Mouse (Mus musculus): ENCODE data around the gene Pde4d.

Pde4d gene

GRCm38 (mm10) chr13:108599186-108599900 lies 149.6 kb downstream of the Pde4d start:
- DNase-seq (ENCODE audit: low spot score) = no peak

- no peak for DNase-seq (ENCODE audit: low spot score)
Measured at GRCm38 (mm10) chr13:108601021-108601420, 151.3 kb downstream of the Pde4d start.

- DNase-seq (ENCODE audit: low spot score) = no peak
Measured at GRCm38 (mm10) chr13:108603502-108603901, 153.8 kb downstream of the Pde4d start.

DNA sequence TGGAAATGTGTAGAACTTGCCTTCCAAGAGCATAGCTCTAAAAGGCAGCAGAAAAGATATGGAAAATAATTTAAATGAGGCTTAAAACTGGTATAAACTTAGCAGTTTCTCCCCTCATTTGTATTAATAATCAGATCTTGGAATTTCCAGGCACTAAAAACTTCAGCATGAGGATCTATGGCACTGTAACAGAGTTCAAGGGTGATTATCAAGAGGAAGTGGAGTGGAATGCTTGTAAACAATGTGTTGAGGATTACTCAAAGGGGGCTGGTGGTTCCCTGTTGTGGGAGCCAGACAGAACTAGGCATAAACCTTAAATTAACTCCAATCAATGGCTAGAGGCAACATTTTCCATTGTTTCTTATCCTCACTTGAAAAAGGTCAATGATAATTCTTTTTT lies 154.5 kb downstream of the Pde4d start:
- DNase-seq (ENCODE audit: low spot score) = no peak

DNA sequence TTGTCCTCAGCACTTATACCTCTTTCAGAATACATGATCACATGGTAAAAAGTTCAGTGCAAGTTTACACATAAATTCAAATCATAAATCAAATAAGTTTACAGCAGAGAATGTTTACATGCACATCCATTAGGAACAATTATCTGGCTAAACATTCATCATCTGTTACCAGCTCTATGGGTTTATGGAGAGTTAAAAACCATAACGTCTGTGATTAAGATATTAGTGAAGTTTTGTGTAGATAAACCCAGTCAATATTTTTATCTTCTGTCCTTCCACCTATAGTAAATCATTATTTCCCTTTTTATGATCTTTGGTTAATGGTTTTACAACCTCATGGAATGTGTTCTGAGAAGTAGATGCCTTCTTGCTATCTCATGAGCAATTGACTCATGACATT lies 168.5 kb downstream of the Pde4d start:
- DNase-seq (ENCODE audit: low spot score) = no peak

DNA sequence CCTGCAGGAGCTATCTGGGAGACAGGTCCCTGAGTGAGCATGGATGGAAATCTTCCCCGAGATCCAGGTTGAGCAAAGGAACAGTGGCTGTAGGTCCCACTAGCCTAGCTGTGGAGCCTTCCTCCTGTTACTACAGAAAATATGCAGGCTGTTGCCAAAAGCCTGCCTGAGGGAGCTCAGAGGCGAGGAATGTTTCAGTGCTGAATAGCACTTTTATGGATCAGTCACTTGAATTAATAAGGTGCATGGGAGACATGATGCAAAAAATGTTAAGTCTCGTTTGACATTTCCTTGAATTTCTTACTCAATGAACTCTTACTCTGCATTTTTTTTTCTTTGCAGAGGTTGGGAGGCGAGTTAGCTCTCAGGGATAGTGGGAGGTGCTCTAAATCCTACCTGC lies 172.9 kb downstream of the Pde4d start:
- DNase-seq (ENCODE audit: low spot score) = no peak

DNA sequence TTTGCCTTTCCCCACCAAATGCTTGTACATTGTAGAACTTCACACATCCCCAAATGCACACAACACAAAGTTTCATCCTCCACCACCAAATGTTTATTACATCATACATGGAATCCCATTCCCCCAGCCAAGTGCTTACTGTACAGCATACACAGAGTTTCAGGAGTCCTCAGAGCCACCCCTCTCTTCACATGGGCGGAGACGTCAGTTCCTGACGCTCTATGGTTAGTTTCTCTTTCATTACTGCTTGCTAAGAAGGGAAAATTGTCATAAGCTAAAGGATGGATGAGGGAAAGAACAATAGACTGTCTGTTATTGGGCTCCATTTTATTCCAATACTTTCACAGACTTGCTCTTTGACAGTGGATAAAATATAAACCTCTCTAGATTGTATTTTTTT lies 174.2 kb downstream of the Pde4d start:
- no peak for DNase-seq (ENCODE audit: low spot score)

DNA sequence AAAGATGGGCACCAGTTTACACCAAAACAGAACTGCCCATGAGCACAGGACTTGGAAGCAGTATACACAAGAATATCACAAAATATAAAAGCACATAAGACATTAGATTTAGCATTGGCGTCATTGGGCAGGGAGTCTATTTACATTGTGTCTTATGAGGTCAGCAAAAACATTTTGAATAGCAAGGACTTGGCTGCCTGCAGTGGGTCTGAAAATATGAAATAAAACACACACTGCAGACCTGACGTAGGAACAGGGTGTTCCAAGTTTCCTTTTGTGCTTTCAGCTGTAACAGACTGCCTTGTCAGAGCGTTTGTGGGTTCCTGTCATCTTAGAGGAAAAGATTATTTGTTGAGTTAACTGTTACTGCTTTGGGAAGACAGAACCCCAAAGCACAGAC lies 176.4 kb downstream of the Pde4d start:
- no peak for DNase-seq (ENCODE audit: low spot score)

- DNase-seq (ENCODE audit: low spot score) = no peak
Measured at GRCm38 (mm10) chr13:108628501-108628900, 178.8 kb downstream of the Pde4d start.

DNA sequence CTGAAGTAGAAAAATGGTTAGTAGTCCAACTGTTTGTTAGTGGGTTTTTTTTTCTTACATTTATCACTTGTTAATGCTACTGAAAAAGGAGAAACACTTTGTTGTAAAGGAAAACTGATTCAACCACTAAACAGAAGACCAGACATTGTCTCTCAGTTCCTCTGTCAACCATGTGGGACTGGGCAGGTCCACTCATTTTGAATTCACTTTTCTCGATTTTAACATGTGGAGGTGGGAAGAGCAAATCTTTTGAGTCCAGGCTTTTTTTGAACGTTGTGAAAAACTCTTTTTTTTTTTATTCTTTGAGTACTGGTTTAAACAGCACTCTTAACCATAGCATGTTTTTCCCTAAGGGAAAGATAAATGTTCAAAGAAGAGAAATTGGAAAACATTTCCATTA lies 180.8 kb downstream of the Pde4d start:
- DNase-seq (ENCODE audit: low spot score) = no peak

GRCm38 (mm10) chr13:108631222-108631621 lies 181.5 kb downstream of the Pde4d start:
- DNase-seq (ENCODE audit: low spot score) = no peak

- no peak for DNase-seq (ENCODE audit: low spot score)
Measured at GRCm38 (mm10) chr13:108636526-108636925, 186.8 kb downstream of the Pde4d start.

GRCm38 (mm10) chr13:108642259-108642658 lies 192.5 kb downstream of the Pde4d start:
- no peak for DNase-seq (ENCODE audit: low spot score)

- no peak for DNase-seq (ENCODE audit: low spot score)
Measured at GRCm38 (mm10) chr13:108646801-108647200, 197.1 kb downstream of the Pde4d start.

DNA sequence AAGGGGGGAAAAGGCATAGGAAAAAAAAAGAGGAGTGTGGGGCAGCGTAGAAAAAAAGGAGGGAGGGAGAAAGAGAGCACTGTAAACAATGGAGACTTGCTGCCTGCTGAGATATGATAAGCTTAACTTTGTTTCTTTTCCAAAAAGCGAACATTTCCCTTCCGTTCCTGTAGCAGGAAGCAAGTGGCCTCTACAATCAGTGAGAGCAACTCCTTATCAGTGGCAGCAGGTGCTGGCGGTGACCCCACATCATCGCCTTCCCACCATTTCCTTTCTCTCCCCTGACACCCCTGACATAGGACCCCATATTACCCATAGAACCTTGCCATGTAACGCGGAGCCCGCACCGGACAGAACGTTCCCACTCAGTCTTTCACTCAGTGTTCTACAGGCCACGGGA lies 197.5 kb downstream of the Pde4d start:
- no peak for DNase-seq (ENCODE audit: low spot score)

GRCm38 (mm10) chr13:108654026-108654723 lies 204.4 kb downstream of the Pde4d start:
- DNase-seq (ENCODE audit: low spot score) = no peak

DNA sequence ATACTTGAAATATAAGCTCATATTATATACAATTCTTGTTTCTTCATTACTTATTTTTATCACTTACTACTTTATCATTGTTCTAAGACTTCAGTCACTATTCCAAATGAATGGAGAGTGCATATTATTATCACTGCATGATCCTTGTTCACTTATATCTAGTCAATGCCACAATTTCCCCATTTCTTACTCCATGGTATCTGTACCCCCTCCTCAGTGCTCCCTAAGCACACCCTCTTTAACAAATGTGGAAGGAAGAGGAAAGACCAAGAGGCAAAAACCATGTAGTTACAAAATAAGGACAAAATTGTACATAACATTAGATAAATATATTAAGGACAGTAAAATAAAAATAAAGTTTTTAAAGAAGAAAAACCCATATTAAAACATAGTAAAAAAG lies 216.8 kb downstream of the Pde4d start:
- DNase-seq (ENCODE audit: low spot score) = no peak

- no peak for DNase-seq (ENCODE audit: low spot score)
Measured at GRCm38 (mm10) chr13:108667077-108667476, 217.3 kb downstream of the Pde4d start.

DNA sequence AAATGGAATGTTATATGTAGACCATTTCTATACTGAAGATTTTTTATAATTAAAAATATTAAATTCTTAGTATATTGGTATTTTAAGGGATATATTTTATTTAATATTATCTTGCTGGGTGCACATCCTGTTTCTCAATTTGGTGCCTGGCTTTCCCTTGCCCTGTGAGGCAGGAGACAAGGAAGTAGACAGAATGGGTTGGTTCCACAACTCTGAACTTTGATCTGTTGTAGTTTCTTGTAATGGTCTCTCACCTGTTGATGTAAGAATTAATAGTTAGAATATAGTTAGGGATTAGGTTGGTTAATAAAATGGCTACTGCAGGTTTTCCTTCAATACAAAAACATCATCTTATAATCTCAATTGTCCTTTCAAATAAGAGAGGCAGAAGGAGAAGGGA lies 227.3 kb downstream of the Pde4d start:
- DNase-seq (ENCODE audit: low spot score) = no peak

DNA sequence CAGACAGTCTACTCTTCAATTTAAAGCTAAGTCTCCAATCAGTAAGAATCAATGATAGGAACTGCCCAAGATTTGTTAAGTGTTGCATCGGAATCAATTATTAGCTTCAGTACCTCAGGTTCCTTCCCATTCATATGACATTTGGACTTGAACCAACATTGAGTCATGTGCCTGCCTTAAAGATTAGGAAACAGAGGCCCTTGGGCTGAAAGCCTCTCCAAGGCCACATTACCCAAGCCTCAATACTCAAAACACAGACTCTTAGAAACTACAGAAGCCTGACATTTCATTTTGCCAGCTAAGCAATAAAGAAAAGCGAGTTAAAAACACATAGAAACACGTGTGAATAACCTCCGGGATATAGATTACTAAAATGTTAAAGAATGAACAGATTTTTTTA lies 233.3 kb downstream of the Pde4d start:
- no peak for DNase-seq (ENCODE audit: low spot score)

DNA sequence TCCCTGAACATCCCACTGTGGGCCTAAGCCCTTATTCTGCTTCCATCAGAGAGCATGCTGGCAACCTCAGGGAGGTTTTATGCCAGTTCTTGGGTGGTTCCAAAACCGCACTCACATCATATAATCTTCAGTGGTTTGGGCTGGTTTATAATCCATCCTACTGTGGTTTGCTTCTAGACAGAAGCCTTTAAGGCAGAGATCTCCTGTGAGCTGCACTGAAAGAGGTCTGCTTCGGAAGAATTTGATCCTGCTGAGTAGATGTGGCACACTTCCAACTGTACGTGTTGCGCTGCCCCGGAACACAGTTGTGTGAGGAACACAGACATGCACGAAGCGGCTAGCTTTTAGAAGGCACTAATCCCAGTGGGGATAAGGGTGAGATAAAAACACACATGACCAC lies 236.1 kb downstream of the Pde4d start:
- DNase-seq (ENCODE audit: low spot score) = no peak

DNA sequence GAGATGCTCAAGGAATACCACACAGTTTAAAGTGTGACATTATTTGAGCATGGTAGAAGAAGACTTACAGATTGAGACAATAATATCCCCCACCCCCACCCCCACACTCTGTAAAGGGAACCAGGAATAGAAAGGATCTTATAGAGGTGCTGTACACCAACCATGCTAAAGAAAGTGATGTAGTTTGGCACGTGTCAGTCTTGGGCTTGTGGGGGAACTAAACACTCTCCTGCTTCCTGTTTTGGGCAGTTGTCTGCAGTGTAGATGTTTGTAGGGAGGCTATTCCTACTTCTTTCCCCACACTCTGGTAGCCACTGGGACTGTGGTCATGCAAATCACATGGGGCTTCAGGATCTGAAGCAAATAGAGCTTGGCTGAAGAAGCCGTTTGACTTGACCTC lies 236.5 kb downstream of the Pde4d start:
- no peak for DNase-seq (ENCODE audit: low spot score)

DNA sequence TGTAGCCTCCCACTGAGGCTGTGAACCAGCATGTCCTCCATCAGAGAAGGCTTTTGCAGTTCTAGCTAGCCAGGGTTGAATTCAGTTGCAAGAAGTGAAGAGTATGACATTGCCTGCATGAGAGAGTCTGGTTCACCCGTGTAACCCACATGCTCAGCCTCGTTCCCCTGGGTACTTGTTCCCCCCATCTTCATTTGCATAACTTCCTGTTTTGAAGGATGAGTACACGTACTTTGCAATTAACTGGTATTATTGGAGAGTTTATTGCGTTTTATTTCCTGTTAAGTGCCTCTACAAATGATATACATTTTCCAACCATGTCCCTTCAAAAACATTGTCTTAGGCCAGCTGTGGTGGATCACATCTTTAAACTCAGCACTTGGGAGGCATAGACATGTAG lies 237.1 kb downstream of the Pde4d start:
- DNase-seq (ENCODE audit: low spot score) = no peak
